Mouse (Mus musculus) embryonic facial prominence, embryonic 15.5 days (tissue): ENCODE measurements at regions not wholly inside any gene's neighbourhood (a gene's known extent, or its start where the extent isn't known, plus 50 kb on each side); places are given as distances from the start of the nearest gene placed in this dataset.

Experiments
- ATAC-seq: fragments of 200-750 bp; cut with Nextera tagmentation; 2 replicates; pipeline ENCODE4 v1.8.0; 2017; ENCODE audit warnings: low read depth, moderate TSS enrichment; ENCODE audit not compliant: insufficient number of reproducible peaks, low FRiP score, low TSS enrichment
- H3K27ac ChIP-seq: fragments of 300-500 bp; sonication (generic); replicated peaks from 2 replicates; pipeline ENCODE4 v1.5.1; 2015; ENCODE audit warnings: mild to moderate bottlenecking, inconsistent platforms
- H3K27me3 ChIP-seq: fragments of 300-500 bp; sonication (generic); 2 replicates; pipeline ENCODE4 v1.6.1; 2015; ENCODE audit warnings: inconsistent platforms
- H3K36me3 ChIP-seq: fragments of 300-500 bp; sonication (generic); 2 replicates; pipeline ENCODE4 v1.6.1; 2015; ENCODE audit warnings: mild to moderate bottlenecking, inconsistent platforms
- H3K4me1 ChIP-seq: fragments of 300-500 bp; sonication (generic); 2 replicates; pipeline ENCODE4 v1.6.1; 2015; ENCODE audit warnings: inconsistent platforms
- H3K4me2 ChIP-seq: fragments of 300-500 bp; sonication (generic); replicated peaks from 2 replicates; pipeline ENCODE4 v1.6.1; 2015; ENCODE audit warnings: mild to moderate bottlenecking, inconsistent platforms
- H3K4me3 ChIP-seq: fragments of 300-500 bp; sonication (generic); replicated peaks from 2 replicates; pipeline ENCODE4 v1.5.1; 2015; ENCODE audit warnings: mild to moderate bottlenecking, inconsistent platforms
- H3K9ac ChIP-seq: fragments of 300-500 bp; sonication (generic); 2 replicates; pipeline ENCODE4 v1.6.1; 2015; ENCODE audit warnings: inconsistent platforms
- H3K9me3 ChIP-seq: fragments of 300-500 bp; sonication (generic); replicated peaks from 2 replicates; pipeline ENCODE4 v1.6.1; 2016; ENCODE audit warnings: inconsistent platforms
- WGBS: fragments of 180-500 bp; shearing (Covaris S2); methylation state at CpG from one replicate; pipeline ENCODE4 v1.1.7; 2015; 5-methylcytosine and 5-hydroxymethylcytosine counted together

DNA sequence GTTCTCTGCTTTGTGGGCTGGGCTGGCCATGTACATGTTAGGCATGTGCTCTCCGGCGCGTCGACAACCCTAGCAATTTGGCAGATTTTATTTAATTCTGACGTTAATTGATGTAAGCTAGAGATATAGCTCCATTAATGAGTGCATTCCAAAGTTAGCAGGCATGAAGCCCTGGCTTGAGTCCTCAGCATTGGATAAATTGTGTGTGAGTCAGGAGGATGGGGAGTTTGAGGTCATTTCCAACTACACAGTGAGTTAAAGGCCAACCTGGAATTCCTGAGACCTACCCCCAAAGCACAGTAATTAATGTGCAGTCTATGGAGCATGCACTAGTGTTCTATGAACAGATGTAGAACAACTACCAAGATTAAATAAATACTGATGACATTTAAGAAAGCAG lies 178.7 kb upstream of the Rsrc1 start:
- WGBS, result 87% methylated on average over 5 of the region's 5 CpGs
- H3K27ac ChIP-seq, result no peak overlapping the region
- no peak overlapping the region for H3K4me2 ChIP-seq
- no peaks in the 10 kb centered on the region for H3K36me3 ChIP-seq
- H3K9me3 ChIP-seq, result no peaks in the 10 kb centered on the region
- H3K4me1 ChIP-seq, result 0 out of 2 replicates have a peak, but pooled peaks cover 2% of the 10 kb centered on the region
- no peak for ATAC-seq
- no peak overlapping the region for H3K4me3 ChIP-seq
- H3K27me3 ChIP-seq, result 0 out of 2 replicates have a peak, but pooled peaks cover 3% of the 10 kb centered on the region
- no peak overlapping the region for H3K9ac ChIP-seq

DNA sequence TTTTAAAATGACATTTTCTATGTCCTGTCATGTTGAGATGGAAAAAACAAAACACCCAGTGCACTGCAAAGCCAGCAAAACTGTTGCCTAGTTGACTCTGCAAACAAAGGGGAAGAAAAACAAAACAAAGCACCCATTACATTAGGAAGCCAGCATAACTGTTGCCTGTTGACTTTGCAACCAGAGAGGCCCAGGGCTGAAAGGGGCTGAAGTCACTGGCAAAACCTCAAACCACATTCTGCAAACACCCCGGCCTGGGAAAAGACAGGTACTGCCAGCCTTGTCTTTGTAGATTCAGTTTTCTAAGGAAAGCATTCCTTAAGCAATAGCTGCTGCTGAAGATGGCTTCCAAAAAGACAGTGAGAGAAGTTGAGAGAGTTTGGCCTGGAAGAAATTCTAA lies 175.0 kb upstream of the Rsrc1 start:
- H3K4me3 ChIP-seq, result no peak overlapping the region
- no peaks in the 10 kb centered on the region for H3K9me3 ChIP-seq
- peaks cover 3% of the 10 kb centered on the region; the same call in 1 of the 2 replicates for H3K27me3 ChIP-seq
- ATAC-seq, result no peak
- H3K36me3 ChIP-seq, result no peaks in the 10 kb centered on the region
- no peak overlapping the region for H3K9ac ChIP-seq
- WGBS, result 19% methylated on average over 1 of the region's 1 CpGs
- no peak overlapping the region for H3K4me2 ChIP-seq
- H3K27ac ChIP-seq, result no peak overlapping the region
- H3K4me1 ChIP-seq, result no peaks in the 10 kb centered on the region

DNA sequence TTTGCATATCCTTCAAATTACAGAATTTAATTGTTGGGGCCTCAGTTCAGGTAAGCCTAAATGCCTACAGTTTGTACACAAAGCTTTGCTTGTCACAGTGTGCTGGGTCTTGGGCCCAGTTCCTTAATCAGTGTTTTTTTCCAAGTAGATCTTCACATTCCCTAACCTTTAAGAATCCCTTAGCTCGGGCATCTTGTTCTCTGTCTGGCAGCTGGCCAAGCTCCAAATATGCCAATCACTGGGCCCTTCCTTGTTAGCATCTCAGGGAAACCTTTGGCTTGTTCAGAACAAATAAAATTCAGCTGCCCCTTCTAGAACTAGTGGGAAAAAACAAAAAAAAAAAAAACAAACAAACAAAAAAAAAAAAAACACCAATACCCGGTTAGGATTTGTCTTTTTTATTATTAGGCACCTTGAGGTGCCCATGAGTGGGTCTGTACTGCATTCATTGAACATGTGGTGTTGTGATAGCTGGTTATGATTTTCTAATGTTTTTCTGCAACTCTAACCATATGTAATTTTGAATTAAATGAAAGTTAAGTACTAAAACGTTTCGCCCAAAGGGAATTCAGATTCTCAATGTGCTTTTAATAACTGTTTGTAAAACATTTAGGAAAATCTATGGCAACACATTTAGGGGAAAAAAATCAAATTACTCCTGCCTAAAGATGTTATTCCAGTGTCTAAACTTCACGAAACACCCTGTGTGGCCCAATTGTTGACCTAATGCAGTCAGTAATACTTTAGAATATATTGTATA lies 168.3 kb upstream of the Rsrc1 start:
- Histone ChIP-seq H3K4me1 (peaks cover 5% of the 10 kb centered on the region; the same call in 1 of the 2 replicates), H3K9me3 (no peaks in the 10 kb centered on the region), H3K4me3 (no peak overlapping the region), H3K27ac (no peak overlapping the region), H3K4me2 (no peak overlapping the region), H3K9ac (no peak overlapping the region), H3K36me3 (no peaks in the 10 kb centered on the region), H3K27me3 (no peaks in the 10 kb centered on the region; the same call in none of the 2 replicates)
- 26% methylated on average over 5 of the region's 5 CpGs for WGBS
- no peak for ATAC-seq

DNA sequence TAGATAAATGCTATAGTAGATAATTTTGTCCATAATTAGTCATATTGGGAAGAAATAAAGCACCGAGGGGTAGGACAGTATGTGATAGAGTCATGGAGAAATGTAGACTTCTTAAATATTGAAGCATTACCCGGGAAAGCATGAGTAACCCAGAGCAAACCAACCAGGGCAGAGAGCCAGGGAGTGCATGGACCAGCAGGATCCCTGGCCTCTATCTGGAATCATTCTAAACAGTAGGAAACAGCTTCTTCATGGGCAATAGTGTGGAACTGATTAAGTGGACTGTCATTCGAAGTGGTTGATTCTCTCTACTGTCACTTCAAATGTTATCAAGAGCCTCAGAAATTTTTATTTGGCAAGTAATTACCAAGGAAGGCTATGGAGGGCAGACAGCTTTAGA lies 155.4 kb upstream of the Rsrc1 start:
- WGBS, result 75% methylated on average over 3 of the region's 3 CpGs
- no peaks in the 10 kb centered on the region for H3K9me3 ChIP-seq

More for the DNA sequence above, 155.4 kb upstream of the Rsrc1 start:
- no peaks in the 10 kb centered on the region for H3K36me3 ChIP-seq
- H3K27me3 ChIP-seq, result no peaks in the 10 kb centered on the region; the same call in 1 of the 2 replicates
- no peak for ATAC-seq
- no peak overlapping the region for H3K27ac ChIP-seq
- no peaks in the 10 kb centered on the region for H3K4me1 ChIP-seq
- H3K4me3 ChIP-seq, result no peak overlapping the region
- no peak overlapping the region for H3K9ac ChIP-seq
- H3K4me2 ChIP-seq, result no peak overlapping the region
